Mouse (Mus musculus): ENCODE results near the gene Sar1b.
"Not testable (repeated sequence)": the region's sequence is repeated elsewhere in the genome, so short reads cannot be mapped to it uniquely, and the experiment has no call there.

Gene Sar1b

DNA sequence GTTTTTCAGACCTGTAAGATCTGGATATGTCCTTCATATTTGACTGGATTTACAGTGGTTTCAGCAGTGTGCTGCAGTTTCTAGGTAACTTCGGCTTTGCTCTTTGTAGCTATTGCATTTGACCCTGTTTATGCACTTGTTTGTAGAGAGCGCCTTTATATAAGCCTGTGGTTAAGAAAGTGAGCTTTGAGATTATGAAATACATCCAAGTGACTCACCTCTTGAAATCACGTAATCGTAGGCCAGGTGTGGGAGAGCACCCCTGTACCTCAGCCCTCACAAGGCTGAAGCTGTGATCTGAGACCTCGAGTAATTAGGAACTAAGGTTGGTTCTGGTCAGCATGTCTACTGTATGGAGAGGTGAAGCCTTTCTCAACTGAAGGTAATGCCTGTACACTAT, 14.0 kb downstream of the Sar1b start:
- no peak for DNase-seq (ENCODE audit: low spot score in 2 of 2)

DNA sequence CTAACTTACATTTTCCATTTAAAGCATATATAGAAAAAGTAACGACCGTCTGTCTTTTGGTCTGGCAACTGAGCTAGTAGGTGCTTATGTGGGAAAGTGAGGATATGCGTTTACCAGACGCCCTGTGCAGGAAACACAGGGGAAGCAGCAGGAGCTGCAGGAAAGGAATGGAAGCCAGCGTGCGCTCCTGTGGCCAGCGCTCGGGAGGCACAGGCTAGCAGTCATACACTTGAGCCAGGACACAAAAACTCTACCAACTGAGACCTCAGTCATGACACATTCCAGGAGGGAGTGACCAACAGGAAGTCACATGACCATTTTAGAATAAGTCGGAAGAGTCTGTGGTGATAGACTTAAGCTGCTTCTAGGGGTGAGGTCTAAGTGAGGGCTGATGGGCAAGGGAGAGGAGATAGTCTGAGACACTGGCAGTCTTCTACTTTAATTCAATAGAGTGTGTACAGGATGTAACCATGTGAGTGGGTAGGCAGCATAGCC, 17.3 kb downstream of the Sar1b start:
- DNase-seq (ENCODE audit: low spot score in 2 of 2) = no peak

DNA sequence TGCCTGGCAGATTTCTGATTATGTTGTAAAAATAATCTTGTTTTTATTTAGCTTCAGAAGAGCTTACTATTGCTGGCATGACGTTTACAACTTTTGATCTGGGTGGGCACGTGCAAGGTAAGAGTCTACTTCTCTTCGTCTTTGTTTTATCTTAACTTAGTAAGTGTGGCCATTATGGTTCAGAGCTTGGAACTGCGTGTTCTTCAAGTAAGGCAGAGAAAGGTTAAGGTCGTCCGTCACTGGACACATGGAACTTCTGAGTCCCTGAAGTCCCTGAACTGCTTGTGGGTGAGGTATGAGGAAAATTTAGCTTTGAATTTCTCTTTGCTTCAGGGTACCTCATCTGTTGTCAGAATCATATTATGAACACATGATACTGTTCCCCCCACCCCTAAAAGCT, 19.2 kb downstream of the Sar1b start:
- no peak for DNase-seq (ENCODE audit: low spot score in 2 of 2)

DNA sequence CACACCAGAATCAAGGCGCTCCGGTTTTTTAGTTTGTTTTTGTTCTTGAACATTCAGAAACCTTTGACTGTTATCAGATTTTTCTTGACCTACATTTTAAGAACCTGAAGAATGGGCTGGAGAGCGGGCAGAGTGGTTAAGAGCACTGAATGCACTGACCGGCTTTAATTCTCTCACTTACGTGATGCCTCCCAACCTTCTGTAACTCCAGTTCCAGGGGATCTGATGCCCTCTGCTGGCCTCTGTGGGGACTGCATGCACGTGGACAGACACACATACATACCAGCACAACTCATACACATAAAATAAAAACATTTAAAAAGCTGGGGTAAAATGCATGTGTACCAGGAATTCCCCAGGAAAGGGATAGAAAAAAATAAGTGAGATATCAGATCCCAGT, 22.4 kb downstream of the Sar1b start:
- peak; percentile 44 to 59 for DNase-seq (ENCODE audit: low spot score in 2 of 2)

DNA sequence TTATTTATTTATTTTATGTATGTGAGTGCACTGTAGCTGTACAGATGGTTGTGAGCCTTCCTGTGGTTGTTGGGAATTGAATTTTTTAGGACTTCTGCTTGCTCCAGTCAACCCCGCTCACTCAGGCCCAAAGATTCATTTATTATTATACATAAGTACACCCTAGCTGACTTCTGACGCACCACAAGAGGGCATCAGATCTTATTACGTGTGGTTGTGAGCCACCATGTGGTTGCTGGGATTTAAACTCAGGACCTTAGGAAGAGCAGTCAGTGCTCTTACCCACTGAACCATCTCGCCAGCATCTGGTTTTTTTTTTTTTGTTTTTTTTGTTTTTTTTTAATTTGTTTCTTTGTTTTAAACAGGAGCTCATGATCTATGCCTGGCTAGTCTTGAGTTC, 26.2 kb downstream of the Sar1b start:
- not testable (repeated sequence) for DNase-seq (ENCODE audit: low spot score in 2 of 2)

DNA sequence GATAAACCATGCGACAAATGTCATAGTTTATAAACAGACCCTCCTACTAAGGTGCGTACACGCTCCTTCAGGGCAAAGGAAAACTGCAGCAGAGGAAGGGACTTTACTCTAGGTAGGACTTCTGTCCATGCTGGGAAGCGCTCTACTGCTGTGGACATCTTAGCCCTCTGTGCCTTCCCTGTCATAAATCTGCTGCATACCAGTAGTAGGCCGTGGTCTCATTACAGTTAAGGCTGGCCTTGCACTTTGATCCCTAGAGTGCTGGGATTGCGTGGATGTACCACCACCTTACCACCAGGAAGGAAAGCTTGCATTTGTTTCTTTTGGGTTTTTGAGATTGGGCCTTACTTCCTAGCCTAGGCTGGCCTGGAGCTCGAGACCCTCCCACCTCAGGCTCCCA, 27.2 kb downstream of the Sar1b start:
- DNase-seq (ENCODE audit: low spot score in 2 of 2) = no peak

DNA sequence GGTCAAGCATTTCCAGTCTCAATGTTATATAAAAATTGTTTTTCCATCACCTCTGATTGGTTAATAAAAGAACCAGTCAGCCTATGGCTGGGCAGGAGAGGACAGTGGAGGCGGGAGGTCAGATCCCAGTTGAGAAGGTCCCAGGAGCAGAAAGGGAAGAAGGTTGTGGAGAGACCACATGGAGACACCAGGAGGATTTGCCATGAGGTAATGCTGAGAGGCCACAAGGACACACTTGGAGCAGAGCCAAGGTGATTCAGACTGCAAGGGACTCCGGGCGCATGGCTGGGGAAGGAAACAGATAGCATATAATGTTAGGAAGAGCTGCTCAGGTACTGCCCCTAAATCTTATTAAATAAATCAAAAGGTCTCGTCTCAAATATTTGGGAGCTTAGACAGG, 32.8 kb downstream of the Sar1b start:
- DNase-seq (ENCODE audit: low spot score in 2 of 2) = no peak

DNA sequence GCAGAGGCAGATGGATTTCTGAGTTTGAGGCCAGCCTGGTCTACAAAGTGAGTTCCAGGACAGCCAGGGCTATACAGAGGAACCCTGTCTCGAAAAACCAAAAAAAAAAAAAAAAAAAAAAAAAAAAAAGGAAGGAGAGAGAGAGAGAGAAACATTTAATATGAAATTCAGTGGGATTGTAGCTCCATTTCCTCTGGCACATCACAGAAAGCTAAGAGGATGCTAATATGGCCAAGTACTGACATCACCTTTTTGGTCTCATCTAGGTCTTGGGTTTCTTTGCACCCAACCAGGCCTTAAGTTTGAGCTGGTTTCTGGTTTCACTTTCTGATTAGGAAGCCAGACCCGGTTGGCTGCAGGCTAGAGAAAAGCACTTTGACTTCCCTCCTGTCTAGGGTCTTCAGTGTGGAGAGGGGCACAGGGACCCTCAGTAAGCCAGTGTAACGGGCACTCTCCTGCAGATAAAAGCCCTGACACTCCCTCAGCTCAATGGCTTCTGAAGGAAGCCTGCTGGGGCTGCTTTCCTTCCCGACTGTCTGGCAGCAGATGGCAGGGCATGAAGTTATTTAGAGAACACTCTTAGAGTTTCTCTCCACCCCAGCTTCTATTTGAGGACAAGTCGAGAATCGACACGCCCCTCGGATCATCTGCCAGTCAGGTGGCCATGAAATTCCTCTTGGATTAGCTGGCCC, 37.3 kb downstream of the Sar1b start:
- DNase-seq (ENCODE audit: low spot score in 2 of 2) = peak in 1 of 2 experiments; percentile 20

DNA sequence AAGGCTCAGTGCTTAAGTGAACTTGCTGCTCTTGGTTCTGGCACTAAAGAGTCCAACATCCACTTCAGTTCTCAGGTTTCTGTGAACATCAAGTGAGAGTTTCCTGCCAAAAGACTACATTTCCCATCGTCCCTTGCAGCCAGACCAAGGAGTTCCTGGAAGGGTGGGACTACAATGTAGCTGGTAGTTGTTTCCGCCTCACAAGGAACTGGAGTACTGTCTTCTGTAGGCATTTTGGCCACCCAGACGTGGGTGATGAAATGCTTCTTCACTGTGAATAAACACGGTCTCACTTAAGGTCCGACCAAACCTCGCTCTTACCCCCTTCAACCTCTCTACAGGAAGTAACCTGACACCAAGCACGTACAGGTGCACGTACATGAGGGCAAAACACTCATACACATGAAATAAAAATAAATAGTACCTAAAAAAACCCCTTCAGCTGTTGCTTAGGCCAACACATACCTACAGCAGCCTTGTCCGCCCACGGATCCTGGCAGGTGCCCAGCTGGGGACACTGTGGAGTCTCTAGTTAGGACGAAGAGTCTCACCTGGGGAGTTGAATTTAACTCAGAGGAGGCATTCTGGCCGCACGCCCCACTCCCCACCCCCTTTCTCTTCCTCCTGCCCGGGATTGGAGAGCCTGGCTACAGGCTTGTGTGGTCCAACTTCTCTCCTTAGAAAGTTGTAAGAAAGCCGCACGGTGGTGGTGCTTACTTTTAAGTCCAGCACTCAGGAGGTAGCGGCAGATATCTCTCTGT, 41.9 kb downstream of the Sar1b start:
- DNase-seq (ENCODE audit: low spot score in 2 of 2) = peak; percentile 77 to 78

DNA sequence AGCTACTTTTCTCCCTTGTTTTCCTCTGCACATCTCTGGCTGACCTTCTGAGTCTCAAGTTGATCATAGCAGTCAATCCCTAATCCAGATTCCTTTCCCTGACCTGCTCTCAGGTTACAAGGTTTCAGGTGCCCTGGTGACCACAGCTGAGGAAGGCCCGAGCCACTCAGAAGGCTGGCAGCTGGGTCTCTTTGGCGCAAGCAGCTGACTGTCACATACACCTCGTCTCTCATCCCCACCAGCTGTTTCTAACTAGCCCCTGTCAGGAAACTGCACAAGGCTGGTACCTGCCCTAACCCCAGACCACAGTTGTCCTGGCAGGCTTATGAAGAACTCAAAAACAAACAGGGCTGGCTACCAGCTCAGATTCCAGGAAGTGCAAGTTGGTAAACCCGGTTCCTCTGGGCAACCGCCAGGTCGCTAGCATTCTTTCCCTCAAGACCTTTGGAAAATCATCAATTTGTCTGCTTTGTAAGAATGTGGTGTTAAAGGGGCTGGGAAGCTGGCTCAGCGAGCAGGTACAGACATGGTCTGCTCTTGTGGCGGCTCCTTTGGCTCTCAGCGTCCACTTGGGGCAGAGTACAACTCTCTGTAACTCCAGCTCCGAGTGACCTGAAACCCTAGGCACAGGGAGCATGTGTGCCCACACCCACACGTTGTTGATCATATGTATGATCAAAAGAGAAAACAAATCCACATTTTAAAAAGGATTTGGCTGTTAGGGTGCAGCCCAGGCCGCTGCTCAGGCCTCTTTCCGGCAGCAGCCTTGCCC, 43.8 kb downstream of the Sar1b start:
- no peak for DNase-seq (ENCODE audit: low spot score in 2 of 2)

DNA sequence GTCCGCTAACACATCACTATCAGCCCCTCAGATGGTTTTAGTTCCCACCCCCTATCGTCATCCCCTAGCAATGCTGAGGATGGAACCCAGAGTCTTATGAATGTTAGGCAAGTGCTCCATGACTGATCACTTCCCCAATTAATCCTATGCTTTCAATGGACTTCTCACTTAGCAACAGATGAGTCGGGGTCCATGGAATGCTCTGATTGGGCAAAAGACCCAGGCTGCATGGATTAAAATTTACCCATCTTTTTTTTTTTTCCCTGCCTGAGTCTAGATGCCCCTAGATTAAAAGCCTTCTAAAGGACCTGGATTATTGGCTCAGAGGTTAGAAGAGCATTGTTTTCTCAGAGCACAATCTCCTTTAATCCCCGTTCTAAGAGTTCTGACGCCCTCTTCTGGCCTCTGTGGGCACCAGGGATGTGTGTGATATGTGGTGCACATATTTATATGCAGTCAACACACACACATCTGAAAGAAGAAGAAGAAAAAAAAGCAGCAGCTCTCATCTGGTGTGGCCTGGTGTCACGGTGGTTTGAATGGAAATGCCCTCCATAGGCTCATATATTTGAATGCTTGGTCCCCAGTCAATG, 46.2 kb downstream of the Sar1b start:
- peak in 1 of 2 experiments; percentile 32 for DNase-seq (ENCODE audit: low spot score in 2 of 2)

DNA sequence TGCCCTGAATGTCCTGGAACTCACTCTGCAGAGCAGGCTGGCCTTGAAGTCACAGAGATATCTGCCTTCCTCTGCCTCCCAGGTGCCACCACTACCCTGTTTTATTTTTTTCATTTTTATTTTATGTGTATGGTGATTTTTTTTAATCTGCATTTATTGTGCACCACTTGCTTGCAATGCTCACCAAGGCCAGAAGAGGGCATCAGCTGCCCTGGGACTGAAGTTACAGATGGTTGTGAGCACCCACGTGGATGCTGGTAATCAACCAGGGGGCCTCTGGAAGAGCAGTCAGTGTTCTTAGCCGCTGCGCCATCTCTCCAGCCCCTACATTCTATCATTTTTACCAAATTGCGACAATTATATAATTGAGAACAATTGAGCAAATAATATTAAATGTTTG, 47.7 kb downstream of the Sar1b start:
- no peak for DNase-seq (ENCODE audit: low spot score in 2 of 2)

DNA sequence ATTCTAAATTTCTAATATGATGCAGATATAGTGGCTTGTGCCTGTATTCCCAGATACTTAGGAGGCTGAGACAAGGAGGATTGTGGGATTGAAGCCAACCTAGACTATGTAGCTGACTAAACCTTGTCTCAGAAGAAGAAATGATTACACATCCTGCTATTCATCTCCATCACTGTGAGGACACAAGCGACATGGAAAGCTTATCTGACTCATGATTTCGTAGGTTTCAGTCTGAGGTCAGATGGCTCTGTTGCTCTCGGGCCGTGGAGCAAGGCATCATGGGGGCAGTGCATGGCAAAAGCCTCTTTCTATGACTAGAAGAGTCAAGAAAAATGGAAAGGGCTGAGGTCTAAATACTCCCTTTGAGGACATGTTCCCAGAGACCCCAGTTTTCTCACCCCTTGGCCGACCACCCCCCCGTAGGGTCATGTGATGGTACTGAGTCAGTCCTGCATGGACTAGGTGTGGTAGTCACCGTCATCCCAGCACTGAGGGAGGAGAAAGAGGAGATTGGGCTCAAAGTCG, 48.6 kb downstream of the Sar1b start:
- no peak for DNase-seq (ENCODE audit: low spot score in 2 of 2)

DNA sequence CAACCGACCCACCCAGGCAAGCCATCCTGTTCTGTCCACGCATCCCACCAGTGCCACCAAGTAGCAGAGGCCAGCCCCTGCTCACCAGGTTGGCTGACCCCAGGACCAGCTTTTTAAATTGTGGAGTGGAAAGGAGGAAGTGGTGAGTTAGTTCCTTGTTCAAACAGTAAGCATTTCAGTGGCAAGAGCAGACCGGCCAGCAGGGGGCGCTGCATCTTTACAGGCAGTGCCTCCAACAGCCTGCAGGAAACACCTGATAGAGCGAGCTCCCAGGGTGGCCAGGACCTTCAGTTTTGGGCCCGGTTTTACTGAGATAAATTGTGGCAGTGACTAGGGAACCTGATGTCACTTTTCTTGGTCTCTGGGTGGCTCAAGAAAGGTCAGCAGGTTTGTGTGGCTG, 54.3 kb downstream of the Sar1b start:
- DNase-seq (ENCODE audit: low spot score in 2 of 2) = peak; percentile 85 to 94

DNA sequence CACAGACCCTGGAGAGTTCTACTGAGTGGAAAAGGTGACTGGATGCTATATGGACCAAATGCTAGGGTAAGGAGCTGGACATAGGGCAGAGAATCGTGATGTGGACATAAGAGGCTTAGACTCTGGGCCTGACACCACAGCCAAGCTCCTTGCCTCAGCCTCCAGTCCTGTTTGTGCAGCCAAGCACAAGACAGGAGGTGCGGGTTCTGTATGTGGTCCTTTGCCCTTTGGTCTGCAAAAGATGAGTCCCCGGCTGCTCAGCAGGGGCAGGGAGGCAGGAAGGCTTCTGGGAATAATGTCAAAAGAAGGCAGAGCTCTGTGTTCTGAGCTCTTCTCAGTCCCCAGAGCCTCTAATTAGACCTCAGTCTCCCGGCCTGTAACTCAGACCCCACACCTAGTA, 55.4 kb downstream of the Sar1b start:
- no peak for DNase-seq (ENCODE audit: low spot score in 2 of 2)

DNA sequence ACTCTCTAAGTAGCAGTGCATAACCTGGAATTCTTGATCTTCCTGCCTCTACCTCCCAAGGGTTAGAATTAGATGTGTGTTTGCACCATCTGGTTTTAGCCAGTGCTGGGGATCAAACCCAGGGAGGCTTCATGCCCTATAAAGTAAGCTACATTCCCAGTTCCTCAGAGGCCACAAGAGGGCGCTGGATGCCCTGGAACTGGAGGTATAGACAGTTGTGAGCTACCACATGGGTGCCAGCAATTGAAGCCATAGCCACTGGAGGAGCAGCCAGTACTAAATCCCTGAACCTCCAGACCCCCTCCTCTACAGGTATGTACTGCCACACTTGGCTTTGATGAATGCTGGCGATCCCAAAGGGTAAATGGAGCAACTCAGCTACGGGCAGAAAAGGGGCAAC, 56.5 kb downstream of the Sar1b start:
- DNase-seq (ENCODE audit: low spot score in 2 of 2) = peak; percentile 39 to 61

DNA sequence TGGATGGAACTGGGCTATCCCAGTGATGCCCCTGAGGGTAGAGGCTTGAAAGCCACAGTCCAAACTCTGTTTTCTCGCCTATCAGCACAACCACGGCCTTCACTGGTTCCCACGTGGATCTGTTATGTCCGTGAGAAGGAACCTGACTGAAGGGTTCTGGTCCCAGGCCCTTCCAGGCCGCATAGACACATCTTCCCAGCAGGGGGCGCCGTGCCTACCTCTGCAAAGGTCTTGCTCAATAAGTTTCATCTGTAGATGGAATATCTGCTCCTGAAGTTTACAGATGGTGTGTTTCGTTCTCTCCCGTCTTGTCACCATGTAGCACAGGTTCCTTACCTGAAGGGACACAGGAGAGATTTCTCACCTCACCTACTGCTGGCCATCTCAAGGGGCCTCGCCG, 57.4 kb downstream of the Sar1b start:
- DNase-seq (ENCODE audit: low spot score in 2 of 2) = peak; percentile 52 to 70

DNA sequence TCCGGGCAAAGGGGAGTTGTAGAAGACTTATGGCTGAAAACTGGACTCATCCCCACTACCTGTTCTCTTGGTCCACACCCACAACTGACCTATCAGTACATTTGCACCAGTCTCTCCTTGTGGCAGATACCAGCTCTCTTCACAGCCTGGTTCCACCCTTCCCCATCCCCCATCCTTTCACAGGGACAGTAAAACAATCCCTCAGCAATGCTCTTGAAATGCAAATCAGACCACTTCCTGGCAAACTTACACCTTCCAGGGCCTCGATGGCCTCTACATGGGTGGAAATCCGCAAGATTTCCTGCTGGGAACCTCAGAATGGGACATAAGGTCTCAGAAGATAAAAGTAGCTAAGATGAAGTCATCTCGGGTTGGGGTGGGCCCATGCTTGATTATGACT, 59.2 kb downstream of the Sar1b start:
- no peak for DNase-seq (ENCODE audit: low spot score in 2 of 2)

DNA sequence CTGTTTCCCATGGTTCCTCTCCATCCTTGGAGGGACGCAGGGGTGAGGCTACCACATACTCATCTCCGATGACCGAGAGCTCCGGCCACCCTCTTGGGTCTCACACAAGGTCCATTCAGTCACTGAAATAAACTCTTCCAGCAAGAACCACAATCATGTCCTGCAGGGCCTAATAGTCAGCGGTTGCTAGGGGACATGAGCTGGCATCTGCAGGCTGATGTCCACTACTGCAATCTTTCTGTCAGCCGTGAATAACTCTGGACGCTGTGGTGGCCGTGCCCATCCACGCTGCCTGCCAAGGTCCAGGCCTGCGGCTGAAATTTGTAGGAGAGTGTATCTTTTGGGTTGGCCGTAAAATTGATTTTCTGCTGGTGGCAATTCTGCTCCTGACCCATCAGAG, 59.8 kb downstream of the Sar1b start:
- DNase-seq (ENCODE audit: low spot score in 2 of 2) = no peak

DNA sequence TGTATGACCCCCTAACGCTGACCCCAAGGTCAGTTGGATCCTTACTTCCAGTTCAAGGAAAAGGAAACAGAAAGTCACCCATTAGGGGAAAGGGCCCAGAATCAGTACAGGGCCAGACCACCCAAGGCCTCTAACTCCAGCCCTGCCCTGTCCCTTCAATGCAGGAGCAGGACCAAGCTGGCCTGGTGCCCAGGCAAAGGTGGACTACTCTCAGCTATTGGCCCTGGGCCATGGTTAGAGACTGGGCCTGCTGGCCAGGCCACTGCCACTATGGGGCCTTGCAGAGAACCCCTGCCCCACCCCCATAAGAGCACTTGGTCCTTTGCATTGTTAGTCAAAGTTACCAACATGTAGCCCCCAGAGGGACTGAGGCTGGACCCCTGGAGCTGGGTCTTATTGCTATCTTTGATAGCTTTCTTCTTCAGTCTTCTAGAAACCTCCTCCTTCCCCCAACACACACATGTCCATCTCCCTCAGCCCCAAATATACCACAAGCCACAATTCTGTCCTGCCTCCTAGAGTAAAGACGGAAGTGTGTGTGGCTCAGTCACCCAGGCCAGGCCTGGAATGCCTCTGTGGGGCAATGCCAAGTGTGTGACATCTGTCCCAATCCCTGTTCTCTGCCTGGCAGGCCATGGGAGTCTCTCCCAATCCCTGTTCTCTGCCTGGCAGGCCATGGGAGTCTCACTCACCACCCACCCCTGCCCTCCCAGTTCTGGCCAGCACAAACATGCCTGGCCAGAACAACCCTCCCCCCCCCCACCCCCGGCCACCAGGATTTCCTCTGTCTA, 60.7 kb downstream of the Sar1b start:
- DNase-seq (ENCODE audit: low spot score in 2 of 2) = no peak

DNA sequence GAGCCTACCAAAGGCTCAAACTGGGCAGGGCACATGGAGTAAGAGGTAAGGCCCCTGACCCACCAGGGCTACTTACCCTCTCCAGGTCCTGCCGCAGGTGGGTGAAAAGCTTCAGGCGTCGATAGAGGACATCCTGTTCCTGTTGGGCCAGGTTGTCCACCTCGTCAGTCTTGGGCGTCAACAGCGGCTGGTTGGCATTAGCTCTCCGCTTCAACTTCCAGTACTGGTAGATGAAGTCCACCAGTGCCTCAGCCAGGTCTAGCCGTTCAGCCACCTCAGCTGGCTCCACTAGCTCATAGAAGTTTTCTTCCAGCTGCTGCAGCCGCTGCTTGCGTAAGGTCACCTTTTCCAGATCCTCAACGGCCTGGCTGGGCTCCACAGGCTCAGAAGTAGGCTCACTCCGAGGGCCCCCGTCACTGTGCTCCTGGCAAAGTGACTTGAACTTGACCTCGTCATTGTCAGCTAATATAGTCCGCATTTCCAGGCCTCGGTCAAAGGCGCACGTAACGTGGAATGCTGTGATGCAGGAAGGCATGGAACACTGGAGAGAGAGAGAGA, 61.5 kb downstream of the Sar1b start:
- no peak for DNase-seq (ENCODE audit: low spot score in 2 of 2)
